Mouse (Mus musculus) lung, embryonic 15.5 days (tissue): Measurements from ENCODE around the gene Sgcd. TPM values are rescaled to one million over a fixed set of nuclear protein-coding genes. Genes with fewer than 3 reads are reported as not detected.

Source experiments
- ATAC-seq: fragments of 200-750 bp; cut with Nextera tagmentation; 2 replicates; pipeline ENCODE4 v1.8.0; 2017; ENCODE audit warnings: moderate number of reproducible peaks, borderline replicate concordance; ENCODE audit not compliant: low FRiP score, low TSS enrichment; ENCODE audit errors: extremely low read depth
- H3K27ac ChIP-seq: fragments of 300-500 bp; sonication (generic); 2 replicates; pipeline ENCODE4 v1.5.1; 2015; ENCODE audit warnings: moderate library complexity, mild to moderate bottlenecking, inconsistent platforms
- H3K27me3 ChIP-seq: fragments of 300-500 bp; sonication (generic); 2 replicates; pipeline ENCODE4 v1.6.1; 2015; ENCODE audit warnings: inconsistent platforms
- H3K36me3 ChIP-seq: fragments of 300-500 bp; sonication (generic); 2 replicates; pipeline ENCODE4 v1.6.1; 2015; ENCODE audit warnings: inconsistent platforms
- H3K4me1 ChIP-seq: fragments of 300-500 bp; sonication (generic); 2 replicates; pipeline ENCODE4 v1.6.1; 2015; ENCODE audit warnings: inconsistent platforms
- H3K4me2 ChIP-seq: fragments of 300-500 bp; sonication (generic); 2 replicates; pipeline ENCODE4 v1.6.1; 2015; ENCODE audit warnings: inconsistent platforms, mild to moderate bottlenecking, moderate library complexity
- H3K4me3 ChIP-seq: fragments of 300-500 bp; sonication (generic); 2 replicates; pipeline ENCODE4 v1.5.1; 2015; ENCODE audit warnings: mild to moderate bottlenecking, inconsistent platforms
- H3K9ac ChIP-seq: fragments of 300-500 bp; sonication (generic); 2 replicates; pipeline ENCODE4 v1.6.1; 2015; ENCODE audit warnings: inconsistent platforms
- H3K9me3 ChIP-seq: fragments of 300-500 bp; sonication (generic); 2 replicates; pipeline ENCODE4 v1.6.1; 2016; ENCODE audit warnings: inconsistent platforms
- WGBS: fragments of 180-500 bp; shearing (Covaris S2); methylation state at CpG from one replicate; pipeline ENCODE4 v1.1.7; 2015; 5-methylcytosine and 5-hydroxymethylcytosine counted together
- polyA plus RNA-seq: library from polyadenylated mRNA; unstranded; fragments of >200 nt; fragmentation: Nextera tagmentation; extraction: Ambion mirVana; gene quantifications from 2 replicates; pipeline ENCODE4 v1.2.1, GENCODE M21; 2015

Sgcd gene
- polyA plus RNA-seq, 1 experiment from 2014 or later, result 2.6 TPM

GRCm38 (mm10) chr11:47891617-47892172 lies 97.1 kb downstream of the Sgcd start:
- H3K4me2 ChIP-seq, result no peak overlapping the region
- no peak overlapping the region for H3K9ac ChIP-seq
- 92% methylated on average over 3 of the region's 3 CpGs for WGBS
- no peaks in the 10 kb centered on the region for H3K4me1 ChIP-seq
- no peaks in the 10 kb centered on the region for H3K27me3 ChIP-seq
- no peaks in the 10 kb centered on the region for H3K36me3 ChIP-seq
- H3K9me3 ChIP-seq, result no peaks in the 10 kb centered on the region
- H3K4me3 ChIP-seq, result no peak overlapping the region
- no peak for ATAC-seq
- no peak overlapping the region for H3K27ac ChIP-seq

GRCm38 (mm10) chr11:47890315-47890714 lies 98.5 kb downstream of the Sgcd start:
- H3K4me3 ChIP-seq, result no peak overlapping the region
- no peak overlapping the region for H3K4me2 ChIP-seq
- H3K4me1 ChIP-seq, result no peaks in the 10 kb centered on the region
- 47% methylated on average over 2 of the region's 2 CpGs for WGBS
- H3K9me3 ChIP-seq, result no peaks in the 10 kb centered on the region
- no peaks in the 10 kb centered on the region for H3K36me3 ChIP-seq
- ATAC-seq, result no peak
- no peak overlapping the region for H3K27ac ChIP-seq
- H3K27me3 ChIP-seq, result no peaks in the 10 kb centered on the region
- H3K9ac ChIP-seq, result no peak overlapping the region

GRCm38 (mm10) chr11:47885310-47885709 lies 103.5 kb downstream of the Sgcd start:
- Histone ChIP-seq H3K27me3 (no peaks in the 10 kb centered on the region), H3K4me2 (no peak overlapping the region), H3K9me3 (no peaks in the 10 kb centered on the region), H3K9ac (no peak overlapping the region), H3K4me3 (no peak overlapping the region), H3K36me3 (no peaks in the 10 kb centered on the region), H3K4me1 (no peaks in the 10 kb centered on the region), H3K27ac (no peak overlapping the region)
- ATAC-seq, result no peak
- WGBS, result 44% methylated on average over 3 of the region's 3 CpGs

- H3K4me2 ChIP-seq, result no peak overlapping the region
- H3K4me1 ChIP-seq, result no peaks in the 10 kb centered on the region
- ATAC-seq, result no peak
- no peak overlapping the region for H3K4me3 ChIP-seq
- H3K27ac ChIP-seq, result no peak overlapping the region
- H3K9ac ChIP-seq, result no peak overlapping the region
- 74% methylated on average over 1 of the region's 1 CpGs for WGBS
- no peaks in the 10 kb centered on the region for H3K36me3 ChIP-seq
- no peaks in the 10 kb centered on the region for H3K9me3 ChIP-seq
- no peaks in the 10 kb centered on the region for H3K27me3 ChIP-seq
Observed at GRCm38 (mm10) chr11:47883545-47883944, 105.2 kb downstream of the Sgcd start.

- Histone ChIP-seq H3K4me3 (no peak overlapping the region), H3K4me1 (no peaks in the 10 kb centered on the region), H3K4me2 (no peak overlapping the region), H3K9ac (no peak overlapping the region), H3K27ac (no peak overlapping the region), H3K9me3 (no peaks in the 10 kb centered on the region), H3K27me3 (no peaks in the 10 kb centered on the region), H3K36me3 (no peaks in the 10 kb centered on the region)
- WGBS, result 54% methylated on average over 5 of the region's 5 CpGs
- no peak for ATAC-seq
Observed at GRCm38 (mm10) chr11:47876633-47877170, 112.1 kb downstream of the Sgcd start.

GRCm38 (mm10) chr11:47845894-47846293 lies 142.9 kb downstream of the Sgcd start:
- 47% methylated on average over 3 of the region's 3 CpGs for WGBS
- Histone ChIP-seq H3K27ac (no peak overlapping the region), H3K9me3 (no peaks in the 10 kb centered on the region), H3K36me3 (no peaks in the 10 kb centered on the region), H3K9ac (no peak overlapping the region), H3K4me3 (no peak overlapping the region), H3K4me2 (no peak overlapping the region), H3K4me1 (no peaks in the 10 kb centered on the region), H3K27me3 (no peaks in the 10 kb centered on the region)
- no peak for ATAC-seq

GRCm38 (mm10) chr11:47833283-47833682 lies 155.5 kb downstream of the Sgcd start:
- Histone ChIP-seq H3K9me3 (no peaks in the 10 kb centered on the region), H3K27me3 (no peaks in the 10 kb centered on the region), H3K4me1 (no peaks in the 10 kb centered on the region), H3K36me3 (no peaks in the 10 kb centered on the region), H3K27ac (no peak overlapping the region), H3K9ac (no peak overlapping the region), H3K4me3 (no peak overlapping the region), H3K4me2 (no peak overlapping the region)
- 46% methylated on average over 4 of the region's 4 CpGs for WGBS
- ATAC-seq, result no peak

GRCm38 (mm10) chr11:47810307-47810706 lies 178.5 kb downstream of the Sgcd start:
- Histone ChIP-seq H3K9me3 (no peaks in the 10 kb centered on the region), H3K9ac (no peak overlapping the region), H3K27ac (no peak overlapping the region), H3K4me3 (no peak overlapping the region), H3K4me1 (no peaks in the 10 kb centered on the region), H3K36me3 (no peaks in the 10 kb centered on the region), H3K4me2 (no peak overlapping the region), H3K27me3 (no peaks in the 10 kb centered on the region)
- no peak for ATAC-seq

GRCm38 (mm10) chr11:47804101-47804715 lies 184.6 kb downstream of the Sgcd start:
- H3K27me3 ChIP-seq, result no peaks in the 10 kb centered on the region
- no peaks in the 10 kb centered on the region for H3K9me3 ChIP-seq
- no peak overlapping the region for H3K4me3 ChIP-seq
- H3K27ac ChIP-seq, result no peak overlapping the region
- H3K36me3 ChIP-seq, result no peaks in the 10 kb centered on the region
- ATAC-seq, result no peak
- no peaks in the 10 kb centered on the region for H3K4me1 ChIP-seq
- 81% methylated on average over 6 of the region's 6 CpGs for WGBS
- no peak overlapping the region for H3K4me2 ChIP-seq
- no peak overlapping the region for H3K9ac ChIP-seq

GRCm38 (mm10) chr11:47777916-47778226 lies 210.9 kb downstream of the Sgcd start:
- H3K27ac ChIP-seq, result no peak overlapping the region

GRCm38 (mm10) chr11:47777226-47777915 lies 211.4 kb downstream of the Sgcd start:
- Histone ChIP-seq H3K36me3 (no peaks in the 10 kb centered on the region), H3K4me3 (no peak overlapping the region), H3K4me1 (no peaks in the 10 kb centered on the region), H3K9ac (no peak overlapping the region), H3K4me2 (no peak overlapping the region), H3K27ac (no peak overlapping the region), H3K9me3 (no peaks in the 10 kb centered on the region), H3K27me3 (no peaks in the 10 kb centered on the region)
- no peak for ATAC-seq
- 74% methylated on average over 4 of the region's 4 CpGs for WGBS

More at GRCm38 (mm10) chr11:47777916-47778226, 210.9 kb downstream of the Sgcd start:
- no peaks in the 10 kb centered on the region for H3K4me1 ChIP-seq
- no peaks in the 10 kb centered on the region for H3K27me3 ChIP-seq
- ATAC-seq, result no peak
- H3K4me2 ChIP-seq, result no peak overlapping the region
- no peak overlapping the region for H3K4me3 ChIP-seq
- 58% methylated on average over 4 of the region's 4 CpGs for WGBS
- H3K36me3 ChIP-seq, result no peaks in the 10 kb centered on the region
- no peak overlapping the region for H3K9ac ChIP-seq
- H3K9me3 ChIP-seq, result no peaks in the 10 kb centered on the region

- Histone ChIP-seq H3K4me2 (no peak overlapping the region), H3K4me1 (no peaks in the 10 kb centered on the region), H3K4me3 (no peak overlapping the region), H3K27ac (no peak overlapping the region), H3K9me3 (no peaks in the 10 kb centered on the region), H3K36me3 (no peaks in the 10 kb centered on the region), H3K27me3 (no peaks in the 10 kb centered on the region), H3K9ac (no peak overlapping the region)
- no peak for ATAC-seq
- WGBS, result 31% methylated on average over 1 of the region's 1 CpGs
Observed at GRCm38 (mm10) chr11:47776019-47776418, 212.8 kb downstream of the Sgcd start.
